Mouse (Mus musculus) hindbrain, embryonic 12.5 days (tissue): ENCODE results near the gene F5. TPM values are rescaled to one million over a fixed set of nuclear protein-coding genes. Genes with fewer than 3 reads are reported as not detected.

Source experiments
- polyA plus RNA-seq: library from polyadenylated mRNA; unstranded; fragments of >200 nt; fragmentation: Nextera tagmentation; extraction: Ambion mirVana; gene quantifications from 2 replicates; pipeline ENCODE4 v1.2.1, GENCODE M21; 2016

The F5 gene
- polyA plus RNA-seq, 1 experiment from 2014 or later, result 0.34 TPM

Other genes with a start within 250 kb of the F5 start
- gene Scyl3, start 222.7 kb upstream of the F5 start, polyA plus RNA-seq, result 24.0 and 25.3 TPM in 2 replicates
- gene BC055324, start 157.0 kb upstream of the F5 start, polyA plus RNA-seq, result 18.4 and 20.0 TPM in 2 replicates
- 8.9 and 9.1 TPM in 2 replicates for gene Mettl18, start 156.9 kb upstream of the F5 start, polyA plus RNA-seq
- gene Sele, start 103.6 kb upstream of the F5 start, polyA plus RNA-seq, result not detected in 2 replicates
- 0.30 TPM in 1 of 2 replicates, not detected in the other for gene Sell, start 89.9 kb upstream of the F5 start, polyA plus RNA-seq
- 0.12 TPM in 1 of 2 replicates, not detected in the other for gene Selp, start 36.6 kb upstream of the F5 start, polyA plus RNA-seq
- 10.0 and 10.1 TPM in 2 replicates for gene Slc19a2, start 97.2 kb downstream of the F5 start, polyA plus RNA-seq
- gene Ccdc181, start 123.7 kb downstream of the F5 start, polyA plus RNA-seq, result 15.3 and 19.2 TPM in 2 replicates
- gene Nme7, start 152.3 kb downstream of the F5 start, polyA plus RNA-seq, result 29.8 and 32.0 TPM in 2 replicates
- gene Blzf1, start 155.7 kb downstream of the F5 start, polyA plus RNA-seq, result 31.0 and 31.3 TPM in 2 replicates